Mouse (Mus musculus): ENCODE data around the gene Lpp. TPM values are rescaled to one million over a fixed set of nuclear protein-coding genes. Genes with fewer than 3 reads are reported as not detected.

Lpp gene
- polyA plus RNA-seq, 1 experiment from 2014 or later: 107 TPM

- ATAC-seq (ENCODE audit: insufficient number of reproducible peaks, insufficient read depth, low FRiP score, low read depth): no peak
- no peak overlapping the region for H3K4me2 ChIP-seq (replicated peaks; ENCODE audit: low read depth, low read length)
- H3K27me3 ChIP-seq (ENCODE audit: control insufficient read depth, insufficient read depth, low read length): no peaks in the 10 kb centered on the region
- H3K27ac ChIP-seq (ENCODE audit: low read length): no peak overlapping the region
- H3K4me3 ChIP-seq (ENCODE audit: low read depth, low read length): no peak overlapping the region
- no peak overlapping the region for H3K9ac ChIP-seq (replicated peaks; ENCODE audit: low read depth, low read length)
- no peaks in the 10 kb centered on the region for H3K36me3 ChIP-seq (ENCODE audit: control insufficient read depth, insufficient read depth, low read length)
- H3K4me1 ChIP-seq (ENCODE audit: control insufficient read depth, insufficient read depth, low read length): peaks cover 8% of the 10 kb centered on the region; the same call in 1 of the 2 replicates
- WGBS: 81% methylated on average over 3 of the region's 3 CpGs
- no peaks in the 10 kb centered on the region for H3K9me3 ChIP-seq (ENCODE audit: control insufficient read depth, low read depth, low read length)
These were observed 488.9 kb downstream of the Lpp start for GRCm38 (mm10) chr16:24881981-24882775.

DNA sequence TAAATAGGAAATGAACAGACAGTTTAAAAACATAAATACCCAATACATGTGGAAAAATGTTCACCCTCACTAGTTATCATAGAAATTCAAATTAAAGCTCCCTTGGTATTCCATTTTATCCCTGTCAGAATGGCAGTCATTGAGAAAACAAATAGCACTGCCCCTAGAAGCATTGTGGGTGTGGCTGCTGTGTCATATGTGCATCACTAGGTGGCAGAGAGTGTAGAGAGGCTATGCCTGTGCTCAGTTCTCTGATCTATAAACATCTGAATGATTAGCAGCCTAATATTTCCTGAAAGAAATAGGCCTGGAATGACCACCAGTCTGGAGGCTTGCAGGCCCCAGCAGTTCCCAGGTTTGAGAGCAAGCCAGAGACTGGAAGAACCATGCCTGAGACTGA lies 490.7 kb downstream of the Lpp start:
- Histone ChIP-seq H3K27ac (ENCODE audit: low read length) (no peak overlapping the region), H3K9me3 (ENCODE audit: control insufficient read depth, low read depth, low read length) (no peaks in the 10 kb centered on the region), H3K27me3 (ENCODE audit: control insufficient read depth, insufficient read depth, low read length) (no peaks in the 10 kb centered on the region), H3K36me3 (ENCODE audit: control insufficient read depth, insufficient read depth, low read length) (no peaks in the 10 kb centered on the region), H3K4me1 (ENCODE audit: control insufficient read depth, insufficient read depth, low read length) (peaks cover 8% of the 10 kb centered on the region; the same call in 1 of the 2 replicates), H3K4me3 (ENCODE audit: low read depth, low read length) (no peak overlapping the region), H3K9ac (replicated peaks; ENCODE audit: low read depth, low read length) (no peak overlapping the region), H3K4me2 (replicated peaks; ENCODE audit: low read depth, low read length) (no peak overlapping the region)
- no peak for ATAC-seq (ENCODE audit: insufficient number of reproducible peaks, insufficient read depth, low FRiP score, low read depth)

- WGBS: 41% methylated on average over 3 of the region's 3 CpGs
- no peak overlapping the region for H3K27ac ChIP-seq (ENCODE audit: low read length)
These were observed 493.0 kb downstream of the Lpp start for GRCm38 (mm10) chr16:24886346-24886745.

GRCm38 (mm10) chr16:24886943-24887342 lies 493.6 kb downstream of the Lpp start:
- H3K4me2 ChIP-seq (replicated peaks; ENCODE audit: low read depth, low read length): no peak overlapping the region
- H3K4me1 ChIP-seq (ENCODE audit: control insufficient read depth, insufficient read depth, low read length): peaks cover 8% of the 10 kb centered on the region; the same call in 1 of the 2 replicates
- no peaks in the 10 kb centered on the region; the same call in 1 of the 2 replicates for H3K36me3 ChIP-seq (ENCODE audit: control insufficient read depth, insufficient read depth, low read length)
- H3K27me3 ChIP-seq (ENCODE audit: control insufficient read depth, insufficient read depth, low read length): no peaks in the 10 kb centered on the region
- ATAC-seq (ENCODE audit: insufficient number of reproducible peaks, insufficient read depth, low FRiP score, low read depth): no peak
- no peak overlapping the region for H3K4me3 ChIP-seq (ENCODE audit: low read depth, low read length)
- no peak overlapping the region for H3K27ac ChIP-seq (ENCODE audit: low read length)
- H3K9me3 ChIP-seq (ENCODE audit: control insufficient read depth, low read depth, low read length): no peaks in the 10 kb centered on the region
- WGBS: 49% methylated on average over 7 of the region's 7 CpGs
- no peak overlapping the region for H3K9ac ChIP-seq (replicated peaks; ENCODE audit: low read depth, low read length)

More at GRCm38 (mm10) chr16:24886346-24886745, 493.0 kb downstream of the Lpp start:
- ATAC-seq (ENCODE audit: insufficient number of reproducible peaks, insufficient read depth, low FRiP score, low read depth): no peak
- Histone ChIP-seq H3K9ac (replicated peaks; ENCODE audit: low read depth, low read length) (no peak overlapping the region), H3K4me1 (ENCODE audit: control insufficient read depth, insufficient read depth, low read length) (peaks cover 8% of the 10 kb centered on the region; the same call in 1 of the 2 replicates), H3K36me3 (ENCODE audit: control insufficient read depth, insufficient read depth, low read length) (no peaks in the 10 kb centered on the region; the same call in 1 of the 2 replicates), H3K4me2 (replicated peaks; ENCODE audit: low read depth, low read length) (no peak overlapping the region), H3K27me3 (ENCODE audit: control insufficient read depth, insufficient read depth, low read length) (no peaks in the 10 kb centered on the region), H3K4me3 (ENCODE audit: low read depth, low read length) (no peak overlapping the region), H3K9me3 (ENCODE audit: control insufficient read depth, low read depth, low read length) (no peaks in the 10 kb centered on the region)

- no peak for ATAC-seq (ENCODE audit: insufficient number of reproducible peaks, insufficient read depth, low FRiP score, low read depth)
- 47% methylated on average over 6 of the region's 6 CpGs for WGBS
- Histone ChIP-seq H3K9me3 (ENCODE audit: control insufficient read depth, low read depth, low read length) (no peaks in the 10 kb centered on the region), H3K9ac (replicated peaks; ENCODE audit: low read depth, low read length) (no peak overlapping the region), H3K4me3 (ENCODE audit: low read depth, low read length) (no peak overlapping the region), H3K4me2 (replicated peaks; ENCODE audit: low read depth, low read length) (no peak overlapping the region), H3K36me3 (ENCODE audit: control insufficient read depth, insufficient read depth, low read length) (no peaks in the 10 kb centered on the region; the same call in 1 of the 2 replicates), H3K27ac (ENCODE audit: low read length) (no peak overlapping the region), H3K4me1 (ENCODE audit: control insufficient read depth, insufficient read depth, low read length) (peaks cover 4% of the 10 kb centered on the region; the same call in 1 of the 2 replicates), H3K27me3 (ENCODE audit: control insufficient read depth, insufficient read depth, low read length) (no peaks in the 10 kb centered on the region)
These were observed 498.1 kb downstream of the Lpp start for GRCm38 (mm10) chr16:24891453-24891852.

DNA sequence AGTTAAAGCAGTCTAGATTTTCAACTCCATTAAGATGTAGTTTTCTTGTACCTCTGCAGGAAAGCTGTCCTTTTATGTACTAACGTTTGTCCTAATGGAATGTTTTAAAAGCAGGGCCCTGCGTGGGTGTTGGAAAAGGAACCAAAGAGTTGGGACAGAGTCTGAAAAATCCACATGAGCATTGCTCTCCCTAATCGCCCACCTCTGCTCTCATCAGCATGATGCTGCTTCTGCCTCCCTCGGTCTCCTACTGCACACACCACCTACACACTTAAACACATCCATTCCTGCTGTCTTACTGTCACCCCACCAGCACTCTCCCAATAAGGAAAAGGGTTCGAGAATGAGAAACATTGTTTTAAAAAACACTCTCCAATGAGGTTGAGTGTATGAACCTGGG lies 501.9 kb downstream of the Lpp start:
- Histone ChIP-seq H3K4me2 (replicated peaks; ENCODE audit: low read depth, low read length) (no peak overlapping the region), H3K9ac (replicated peaks; ENCODE audit: low read depth, low read length) (no peak overlapping the region), H3K27ac (ENCODE audit: low read length) (no peak overlapping the region), H3K27me3 (ENCODE audit: control insufficient read depth, insufficient read depth, low read length) (no peaks in the 10 kb centered on the region), H3K4me1 (ENCODE audit: control insufficient read depth, insufficient read depth, low read length) (peaks cover 11% of the 10 kb centered on the region), H3K9me3 (ENCODE audit: control insufficient read depth, low read depth, low read length) (no peaks in the 10 kb centered on the region), H3K36me3 (ENCODE audit: control insufficient read depth, insufficient read depth, low read length) (no peaks in the 10 kb centered on the region; the same call in 1 of the 2 replicates), H3K4me3 (ENCODE audit: low read depth, low read length) (no peak overlapping the region)
- ATAC-seq (ENCODE audit: insufficient number of reproducible peaks, insufficient read depth, low FRiP score, low read depth): no peak
- WGBS: 66% methylated on average over 5 of the region's 5 CpGs

- H3K27ac ChIP-seq (ENCODE audit: low read length): no peak overlapping the region
- H3K36me3 ChIP-seq (ENCODE audit: control insufficient read depth, insufficient read depth, low read length): no peaks in the 10 kb centered on the region
- H3K9ac ChIP-seq (replicated peaks; ENCODE audit: low read depth, low read length): no peak overlapping the region
- H3K27me3 ChIP-seq (ENCODE audit: control insufficient read depth, insufficient read depth, low read length): no peaks in the 10 kb centered on the region
- H3K4me1 ChIP-seq (ENCODE audit: control insufficient read depth, insufficient read depth, low read length): peaks cover 22% of the 10 kb centered on the region
- no peak for ATAC-seq (ENCODE audit: insufficient number of reproducible peaks, insufficient read depth, low FRiP score, low read depth)
- no peak overlapping the region for H3K4me3 ChIP-seq (ENCODE audit: low read depth, low read length)
- WGBS: 20% methylated on average over 3 of the region's 3 CpGs
- H3K9me3 ChIP-seq (ENCODE audit: control insufficient read depth, low read depth, low read length): no peaks in the 10 kb centered on the region
- no peak overlapping the region for H3K4me2 ChIP-seq (replicated peaks; ENCODE audit: low read depth, low read length)
These were observed 504.3 kb downstream of the Lpp start for GRCm38 (mm10) chr16:24897641-24898040.

GRCm38 (mm10) chr16:24900241-24900796 lies 507.0 kb downstream of the Lpp start:
- ATAC-seq (ENCODE audit: insufficient number of reproducible peaks, insufficient read depth, low FRiP score, low read depth): no peak; the same call in 1 of the 2 replicates
- Histone ChIP-seq H3K36me3 (ENCODE audit: control insufficient read depth, insufficient read depth, low read length) (no peaks in the 10 kb centered on the region), H3K4me2 (replicated peaks; ENCODE audit: low read depth, low read length) (no peak overlapping the region), H3K9me3 (ENCODE audit: control insufficient read depth, low read depth, low read length) (no peaks in the 10 kb centered on the region), H3K9ac (replicated peaks; ENCODE audit: low read depth, low read length) (no peak overlapping the region), H3K27ac (ENCODE audit: low read length) (no peak overlapping the region; the same call in 1 of the 2 replicates), H3K4me1 (ENCODE audit: control insufficient read depth, insufficient read depth, low read length) (peaks cover 22% of the 10 kb centered on the region), H3K4me3 (ENCODE audit: low read depth, low read length) (no peak overlapping the region), H3K27me3 (ENCODE audit: control insufficient read depth, insufficient read depth, low read length) (no peaks in the 10 kb centered on the region)
- 27% methylated on average over 2 of the region's 2 CpGs for WGBS
